Mouse (Mus musculus) MEL (cell line): ENCODE measurements around the gene Pusl1.

Source experiments
- CTCF ChIP-seq, 3 experiments: IDR thresholded peaks in 2 of 3; conservative IDR thresholded peaks in 1 of 3; 2 replicates each; pipeline ENCODE4 v1.5.1; 2011 to 2012; ENCODE audit warnings: low read length in 3 of 3, low read depth in 2 of 3, mild to moderate bottlenecking in 2 of 3, improper control_type of control experiment in 1 of 3, inconsistent platforms in 1 of 3, mixed read lengths in 1 of 3, moderate library complexity in 1 of 3; ENCODE audit not compliant: control insufficient read depth in 1 of 3, insufficient read depth in 1 of 3, poor library complexity in 1 of 3, severe bottlenecking in 1 of 3
- HCFC1 ChIP-seq: IDR thresholded peaks from 2 replicates; pipeline ENCODE4 v1.6.1; 2012; ENCODE audit warnings: low read depth, mild to moderate bottlenecking, inconsistent platforms, low read length, improper control_type of control experiment, moderate library complexity
- JUND ChIP-seq: IDR thresholded peaks from 2 replicates; pipeline ENCODE4 v1.6.1; 2011; ENCODE audit warnings: low read depth, mild to moderate bottlenecking, improper control_type of control experiment, low read length
- MAFK ChIP-seq: IDR thresholded peaks from 2 replicates; pipeline ENCODE4 v1.6.1; 2011; ENCODE audit warnings: low read depth, mild to moderate bottlenecking, low read length, improper control_type of control experiment, borderline replicate concordance
- MEF2A ChIP-seq: IDR thresholded peaks from 2 replicates; pipeline ENCODE4 v1.6.1; 2014; ENCODE audit warnings: low read depth, mild to moderate bottlenecking, inconsistent platforms, low read length, improper control_type of control experiment; ENCODE audit not compliant: poor library complexity, insufficient replicate concordance, severe bottlenecking; ENCODE audit errors: extremely low read depth
- MYC ChIP-seq: IDR thresholded peaks from 2 replicates; pipeline ENCODE4 v1.6.1; 2011; ENCODE audit warnings: low read depth, mild to moderate bottlenecking, low read length, improper control_type of control experiment, moderate library complexity
- NELFE ChIP-seq: IDR thresholded peaks from 2 replicates; pipeline ENCODE4 v1.6.1; 2011; ENCODE audit warnings: low read depth, low read length, improper control_type of control experiment
- POLR2A ChIP-seq, 2 experiments: IDR thresholded peaks; 2 replicates each; pipeline ENCODE4 v1.6.1; 2011 to 2012; ENCODE audit warnings: low read length in 2 of 2, mild to moderate bottlenecking in 2 of 2, control low read depth in 1 of 2, improper control_type of control experiment in 1 of 2, low read depth in 1 of 2, moderate library complexity in 1 of 2; ENCODE audit not compliant: control insufficient read depth in 1 of 2, insufficient read depth in 1 of 2, poor library complexity in 1 of 2
- RAD21 ChIP-seq: IDR thresholded peaks from 2 replicates; pipeline ENCODE4 v1.6.1; 2011; ENCODE audit warnings: mild to moderate bottlenecking, low read depth, low read length, improper control_type of control experiment
- TBP ChIP-seq: IDR thresholded peaks from 2 replicates; pipeline ENCODE4 v1.8.0; 2011; ENCODE audit warnings: low read depth, low read length, improper control_type of control experiment
- UBTF ChIP-seq: IDR thresholded peaks from 2 replicates; pipeline ENCODE4 v1.6.1; 2012; ENCODE audit warnings: low read depth, mild to moderate bottlenecking, inconsistent platforms, low read length, improper control_type of control experiment, moderate library complexity, borderline replicate concordance; ENCODE audit not compliant: insufficient read depth
- ZNF384 ChIP-seq: IDR thresholded peaks from 2 replicates; pipeline ENCODE4 v1.6.1; 2012; ENCODE audit warnings: low read depth, mild to moderate bottlenecking, inconsistent platforms, low read length, improper control_type of control experiment

GRCm38 (mm10) chr4:155853421-155853820, 38.2 kb downstream of the Pusl1 start:
- TF ChIP-seq CTCF (IDR thresholded peaks at IDR 0.05 in 2 of 3, conservative IDR thresholded peaks at IDR 0.05 in 1 of 3; ENCODE audit: control insufficient read depth in 1 of 3, insufficient read depth in 1 of 3, low read depth in 2 of 3, low read length in 3 of 3, poor library complexity in 1 of 3, severe bottlenecking in 1 of 3): no peak
- TF ChIP-seq MYC: no peak
- no peak for TF ChIP-seq RAD21
- TF ChIP-seq UBTF: no peak
- TF ChIP-seq TBP: no peak
- TF ChIP-seq MEF2A: no peak
- TF ChIP-seq ZNF384: no peak
- TF ChIP-seq MAFK: no peak
- TF ChIP-seq NELFE: no peak
- no peak for TF ChIP-seq JUND
- no peak for TF ChIP-seq HCFC1
- no peak for TF ChIP-seq POLR2A (IDR thresholded peaks at IDR 0.05; ENCODE audit: control insufficient read depth in 1 of 2, insufficient read depth in 1 of 2, low read depth in 1 of 2, low read length in 2 of 2, poor library complexity in 1 of 2)
